Mouse (Mus musculus) liver, embryonic 14.5 days (tissue): ENCODE data around the gene Rrp12.

ENCODE experiments used
- CTCF ChIP-seq: IDR thresholded peaks from 2 replicates; pipeline ENCODE4 v1.5.1; 2016; ENCODE audit warnings: antibody characterized with exemption, low read depth, control low read depth
- EP300 ChIP-seq: IDR thresholded peaks from 2 replicates; pipeline ENCODE4 v1.6.1; 2016; ENCODE audit warnings: antibody characterized with exemption, low read depth

DNA sequence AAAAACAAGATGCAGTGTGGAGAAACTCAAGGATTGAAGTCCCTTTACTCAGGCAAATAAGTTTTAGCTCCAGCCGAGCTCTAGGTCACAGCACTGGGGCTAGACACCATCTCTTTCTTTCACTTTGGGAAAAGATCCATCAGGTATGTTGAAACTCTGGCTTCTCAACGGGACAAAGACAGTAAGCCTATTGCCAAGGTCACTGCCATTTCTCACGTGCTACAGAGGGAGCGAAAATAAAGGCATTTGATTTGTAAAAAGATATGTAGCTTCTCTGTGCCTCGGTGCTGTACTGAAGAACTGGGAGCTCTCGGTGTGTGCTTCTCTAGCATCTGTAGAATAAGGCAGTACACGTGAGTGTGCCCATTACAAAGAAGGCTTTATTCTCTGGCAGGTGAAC is 47.9 kb upstream of the Rrp12 start:
- TF ChIP-seq CTCF (no peak), EP300 (no peak)
